In the genomic region with DNA sequence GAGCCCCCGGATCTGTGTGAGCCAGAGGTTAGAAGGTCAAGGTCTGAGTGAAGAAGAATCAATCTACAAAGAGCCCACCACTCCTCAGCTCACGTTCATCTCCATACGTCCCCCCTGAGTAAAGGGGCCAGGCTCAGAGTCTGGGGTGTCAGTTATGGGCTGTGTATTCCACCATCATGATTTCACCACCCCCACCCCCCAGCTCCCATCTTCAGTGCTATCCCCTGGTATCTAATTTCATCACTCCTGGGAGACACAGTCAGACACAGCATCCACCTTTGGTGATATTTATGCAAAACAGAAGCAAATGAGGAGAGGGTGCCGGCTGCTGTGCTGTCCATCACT, we compare ENCODE assay signal across 25 mouse cellular contexts.
DNase-seq lines count a peak whose midpoint lies in the region; ATAC-seq lines count a peak whose summit lies in the region.
"Had no signal": no experiment of that assay in that cellular context is flagged by ENCODE, and none has a peak within 500 bp of the region (broad histone marks: within the 10 kb centered on the region; RNA-seq: fewer than 3 reads in every experiment).

No protein-coding gene starts in this region.

- ATAC-seq in forebrain, embryonic 15.5 days (replicated peaks) = peak; percentile 51
- no peak for ATAC-seq in forebrain, embryonic 11.5 days (replicated peaks; ENCODE audit: low FRiP score)
- 0 out of 2 replicates have a peak, but pooled peaks have one; percentile 25 for ATAC-seq in neural tube, embryonic 12.5 days (ENCODE audit: low FRiP score, low read depth)
- peak; percentile 37 for ATAC-seq in hindbrain, embryonic 16.5 days
- ATAC-seq in neural tube, embryonic 15.5 days (ENCODE audit: low FRiP score) = 0 out of 2 replicates have a peak, but pooled peaks have one; percentile 14
- ATAC-seq: intestine, embryonic 16.5 days; Patski had no signal

- H3K9ac ChIP-seq in forebrain, embryonic 15.5 days (replicated peaks) = no peak overlapping the region
- H3K9ac ChIP-seq in forebrain, embryonic 11.5 days (ENCODE audit: low read length) = no peak overlapping the region
- no peak overlapping the region for H3K9ac ChIP-seq in neural tube, embryonic 12.5 days
- no peak overlapping the region for H3K9ac ChIP-seq in hindbrain, embryonic 16.5 days (ENCODE audit: low read depth, low read length)
- no peak overlapping the region for H3K9ac ChIP-seq in neural tube, embryonic 15.5 days (replicated peaks)
- H3K9ac ChIP-seq: embryonic facial prominence, embryonic 13.5 days; heart, embryonic 13.5 days; kidney, embryonic 15.5 days; liver, embryonic 14.5 days had no signal

- peaks cover 18% of the 10 kb centered on the region for H3K4me1 ChIP-seq in forebrain, embryonic 15.5 days
- peaks cover 8% of the 10 kb centered on the region; the same call in 1 of the 2 replicates for H3K4me1 ChIP-seq in forebrain, embryonic 11.5 days (replicated peaks; ENCODE audit: control insufficient read depth, insufficient read depth, low read length)
- H3K4me1 ChIP-seq in neural tube, embryonic 12.5 days = peaks cover 19% of the 10 kb centered on the region
- peaks cover 18% of the 10 kb centered on the region for H3K4me1 ChIP-seq in hindbrain, embryonic 16.5 days (ENCODE audit: control insufficient read depth, insufficient read depth, low read depth, low read length)
- H3K4me1 ChIP-seq in neural tube, embryonic 15.5 days = peaks cover 25% of the 10 kb centered on the region
- H3K4me1 ChIP-seq: embryonic facial prominence, embryonic 13.5 days; heart, embryonic 13.5 days; kidney, embryonic 15.5 days had no signal

- H3K4me3 ChIP-seq in forebrain, embryonic 15.5 days = no peak overlapping the region
- H3K4me3 ChIP-seq in forebrain, embryonic 11.5 days (ENCODE audit: low read depth, low read length) = no peak overlapping the region
- H3K4me3 ChIP-seq in neural tube, embryonic 12.5 days = no peak overlapping the region
- H3K4me3 ChIP-seq in hindbrain, embryonic 16.5 days (ENCODE audit: low read length) = no peak overlapping the region
- no peak overlapping the region for H3K4me3 ChIP-seq in neural tube, embryonic 15.5 days (replicated peaks)
- H3K4me3 ChIP-seq: embryonic facial prominence, embryonic 13.5 days; heart, embryonic 13.5 days; kidney, embryonic 15.5 days had no signal

- no peaks in the 10 kb centered on the region for H3K9me3 ChIP-seq in forebrain, embryonic 15.5 days
- H3K9me3 ChIP-seq in forebrain, embryonic 11.5 days (ENCODE audit: control insufficient read depth, low read length) = no peaks in the 10 kb centered on the region
- H3K9me3 ChIP-seq in neural tube, embryonic 12.5 days = no peaks in the 10 kb centered on the region
- H3K9me3 ChIP-seq in hindbrain, embryonic 16.5 days (ENCODE audit: control insufficient read depth, low read length) = no peaks in the 10 kb centered on the region
- no peaks in the 10 kb centered on the region for H3K9me3 ChIP-seq in neural tube, embryonic 15.5 days (replicated peaks)
- H3K9me3 ChIP-seq: embryonic facial prominence, embryonic 13.5 days; heart, embryonic 13.5 days; kidney, embryonic 15.5 days had no signal

- WGBS in forebrain, embryonic 15.5 days = 48% methylated on average over 4 of the region's 4 CpGs
- 68% methylated on average over 4 of the region's 4 CpGs for WGBS in forebrain, embryonic 11.5 days
- WGBS in neural tube, embryonic 12.5 days = 61% methylated on average over 4 of the region's 4 CpGs
- 21% methylated on average over 4 of the region's 4 CpGs for WGBS in hindbrain, embryonic 16.5 days
- 29% methylated on average over 4 of the region's 4 CpGs for WGBS in neural tube, embryonic 15.5 days

- no peak overlapping the region for H3K27ac ChIP-seq in forebrain, embryonic 15.5 days (replicated peaks)
- no peak overlapping the region for H3K27ac ChIP-seq in forebrain, embryonic 11.5 days (ENCODE audit: low read depth, low read length)
- H3K27ac ChIP-seq in neural tube, embryonic 12.5 days = no peak overlapping the region
- no peak overlapping the region for H3K27ac ChIP-seq in hindbrain, embryonic 16.5 days (ENCODE audit: low read depth, low read length)
- peak overlapping the region; percentile 72; the same call in 1 of the 2 replicates for H3K27ac ChIP-seq in neural tube, embryonic 15.5 days (replicated peaks)
- H3K27ac ChIP-seq: embryonic facial prominence, embryonic 13.5 days; heart, embryonic 13.5 days; kidney, embryonic 15.5 days; liver, embryonic 14.5 days; macrophage had no signal

- H3K27me3 ChIP-seq in forebrain, embryonic 15.5 days = no peaks in the 10 kb centered on the region
- H3K27me3 ChIP-seq in forebrain, embryonic 11.5 days (ENCODE audit: control insufficient read depth, insufficient read depth, low read length) = no peaks in the 10 kb centered on the region
- H3K27me3 ChIP-seq in neural tube, embryonic 12.5 days (replicated peaks) = no peaks in the 10 kb centered on the region
- no peaks in the 10 kb centered on the region for H3K27me3 ChIP-seq in hindbrain, embryonic 16.5 days (replicated peaks; ENCODE audit: control insufficient read depth, insufficient read depth, low read length)
- H3K27me3 ChIP-seq in neural tube, embryonic 15.5 days (replicated peaks) = no peaks in the 10 kb centered on the region
- H3K27me3 ChIP-seq: embryonic facial prominence, embryonic 13.5 days; Patski had no signal

- no peak overlapping the region for H3K4me2 ChIP-seq in forebrain, embryonic 15.5 days (replicated peaks)
- H3K4me2 ChIP-seq in forebrain, embryonic 11.5 days (ENCODE audit: low read depth, low read length, severe bottlenecking) = no peak overlapping the region
- H3K4me2 ChIP-seq in neural tube, embryonic 12.5 days (replicated peaks) = no peak overlapping the region
- H3K4me2 ChIP-seq in hindbrain, embryonic 16.5 days (ENCODE audit: low read length) = no peak overlapping the region
- H3K4me2 ChIP-seq in neural tube, embryonic 15.5 days = no peak overlapping the region
- H3K4me2 ChIP-seq: embryonic facial prominence, embryonic 13.5 days; heart, embryonic 13.5 days; kidney, embryonic 15.5 days had no signal

- H3K36me3 ChIP-seq in forebrain, embryonic 15.5 days = no peaks in the 10 kb centered on the region
- H3K36me3 ChIP-seq in forebrain, embryonic 11.5 days (ENCODE audit: control insufficient read depth, insufficient read depth, low read length) = no peaks in the 10 kb centered on the region
- no peaks in the 10 kb centered on the region for H3K36me3 ChIP-seq in neural tube, embryonic 12.5 days
- H3K36me3 ChIP-seq in hindbrain, embryonic 16.5 days (ENCODE audit: control insufficient read depth, insufficient read depth, low read length) = no peaks in the 10 kb centered on the region
- no peaks in the 10 kb centered on the region for H3K36me3 ChIP-seq in neural tube, embryonic 15.5 days
- H3K36me3 ChIP-seq: embryonic facial prominence, embryonic 13.5 days; heart, embryonic 13.5 days; kidney, embryonic 15.5 days had no signal

- no peak for DNase-seq in forebrain, embryonic 11.5 days (ENCODE audit: low spot score)
- no peak for DNase-seq in neural tube, embryonic 10.5 days (ENCODE audit: extremely low spot score, low spot score)
- no peak for DNase-seq in spleen, adult 12 weeks (ENCODE audit: low spot score)
- DNase-seq in kidney, adult 11 months = no peak
- DNase-seq: adrenal gland, postnatal 14 days; cerebellum, adult 11-12 months; cerebellum, adult 9-11 months; gastrocnemius, postnatal 10 days; heart, postnatal 10 days; kidney, postnatal 25 days; liver; lung, adult 2 months; lung, postnatal 10 days; thymus, postnatal 36 days had no signal
